Mouse (Mus musculus) thymus, postnatal 10 days (tissue): Measurements from ENCODE around the gene Prss41.

Source experiments
- DNase-seq, 2 experiments: peaks; one replicate each; pipeline ENCODE4 v3.0.0; 2021; ENCODE audit warnings: low spot score in 2 of 2

Prss41 gene

DNA sequence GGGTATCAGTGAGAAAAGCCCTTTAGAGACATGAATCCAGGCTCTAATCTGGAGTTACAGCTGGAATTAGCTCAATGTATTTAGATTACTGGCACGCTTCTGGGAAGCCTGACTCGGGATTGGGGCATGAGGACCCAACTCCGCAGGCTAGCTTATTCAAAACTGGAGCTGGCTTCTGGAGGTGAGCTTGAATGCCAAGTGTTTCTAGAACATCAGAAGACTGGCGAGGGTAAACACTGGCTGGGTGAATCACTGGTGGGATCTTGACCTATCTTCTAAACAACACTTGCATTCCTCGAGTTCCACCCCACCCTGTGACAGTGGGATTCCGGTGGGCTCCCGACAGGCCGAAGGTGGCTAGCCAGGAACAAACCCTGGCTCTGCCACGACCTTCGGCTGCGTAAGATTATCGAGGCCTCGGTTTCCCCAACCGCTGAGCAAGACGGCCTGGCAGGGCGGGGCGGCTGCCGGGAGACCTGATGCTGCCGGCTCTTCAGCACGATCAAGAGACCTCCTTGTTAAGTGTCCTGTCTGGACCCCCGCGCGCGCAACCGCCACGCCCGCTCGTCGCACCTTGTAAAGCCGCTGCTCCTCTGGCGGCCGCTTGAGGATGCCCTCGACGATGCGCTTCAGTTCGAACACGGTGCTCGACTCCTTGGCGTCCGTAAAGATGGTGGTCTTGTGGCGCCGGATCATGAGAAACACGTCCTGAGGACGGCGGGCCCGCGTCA is 15.5 kb downstream of the Prss41 start:
- peak; percentile 62 to 68 for DNase-seq

DNA sequence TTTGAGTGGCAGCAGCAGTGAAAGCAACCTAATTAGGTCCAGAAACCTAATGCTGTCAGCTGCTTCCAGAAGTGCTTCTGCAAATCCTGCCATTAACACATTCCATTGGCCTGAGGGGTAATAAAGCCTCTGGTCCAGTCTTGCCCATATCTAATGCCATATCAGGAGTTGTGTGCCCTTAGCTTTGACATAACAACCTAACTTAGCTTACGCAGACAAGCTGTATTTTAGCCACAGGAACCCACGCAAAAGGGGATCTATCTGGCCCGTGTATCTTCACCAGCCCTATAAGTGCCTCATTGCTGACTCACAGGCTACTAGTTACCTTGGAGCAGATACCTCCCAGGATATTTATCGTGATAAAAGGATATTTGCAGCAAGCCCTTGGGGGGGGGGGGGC is 18.4 kb downstream of the Prss41 start:
- no peak for DNase-seq

DNA sequence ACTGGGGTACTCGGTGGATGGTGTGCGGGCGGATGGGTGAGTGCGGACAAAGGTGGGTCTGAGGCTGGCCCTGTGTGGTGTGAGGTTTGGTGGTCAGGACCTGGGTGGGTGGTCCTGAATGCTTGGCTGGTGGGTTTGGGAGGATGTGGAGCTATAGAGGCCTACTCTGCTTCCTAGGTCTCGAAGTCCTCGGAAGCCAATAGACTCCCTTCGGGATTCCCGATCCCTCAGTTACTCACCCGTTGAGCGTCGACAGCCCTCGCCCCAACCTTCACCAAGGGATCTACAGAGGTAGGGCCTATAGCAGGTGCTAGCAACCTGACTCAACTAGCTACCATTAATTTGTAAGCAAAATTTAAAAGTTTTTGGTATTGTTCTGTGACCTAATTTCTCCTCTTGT is 20.4 kb downstream of the Prss41 start:
- DNase-seq, result no peak

- no peak for DNase-seq
Measured at GRCm38 (mm10) chr17:23823018-23823417, 21.0 kb downstream of the Prss41 start.

DNA sequence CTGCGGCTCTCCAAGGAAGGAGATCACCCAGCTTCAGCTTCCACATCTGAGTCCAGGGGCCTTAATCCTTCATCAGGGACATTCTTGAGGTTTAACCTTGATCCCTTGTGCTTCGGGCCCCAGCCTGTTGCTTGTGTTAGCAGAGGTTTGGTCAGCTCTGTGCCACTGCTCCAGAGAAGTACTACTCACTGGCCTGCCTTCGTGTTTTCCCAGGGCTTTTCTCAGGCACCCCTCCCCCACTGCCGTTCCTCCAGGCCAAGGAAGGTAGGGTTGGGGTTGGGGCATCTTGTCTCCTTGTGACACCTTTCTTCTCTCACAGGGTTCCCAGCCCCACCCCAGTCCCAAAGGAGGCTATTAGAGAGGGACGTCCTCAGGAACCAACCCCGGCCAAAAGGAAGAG is 21.9 kb downstream of the Prss41 start:
- no peak for DNase-seq

DNA sequence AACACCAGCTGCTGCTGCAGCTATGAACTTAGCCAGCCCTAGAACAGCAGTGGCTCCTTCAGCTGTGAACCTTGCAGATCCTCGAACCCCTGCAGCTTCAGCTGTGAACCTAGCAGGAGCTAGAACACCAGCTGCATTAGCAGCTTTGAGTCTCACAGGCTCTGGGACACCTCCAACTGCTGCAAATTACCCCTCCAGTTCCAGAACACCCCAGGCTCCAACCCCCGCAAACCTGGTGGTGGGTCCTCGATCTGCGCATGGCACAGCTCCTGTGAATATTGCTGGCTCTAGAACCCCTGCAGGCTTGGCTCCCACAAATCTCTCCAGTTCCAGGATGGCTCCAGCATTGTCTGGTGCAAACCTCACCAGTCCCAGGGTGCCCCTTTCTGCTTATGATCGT is 23.2 kb downstream of the Prss41 start:
- no peak for DNase-seq

DNA sequence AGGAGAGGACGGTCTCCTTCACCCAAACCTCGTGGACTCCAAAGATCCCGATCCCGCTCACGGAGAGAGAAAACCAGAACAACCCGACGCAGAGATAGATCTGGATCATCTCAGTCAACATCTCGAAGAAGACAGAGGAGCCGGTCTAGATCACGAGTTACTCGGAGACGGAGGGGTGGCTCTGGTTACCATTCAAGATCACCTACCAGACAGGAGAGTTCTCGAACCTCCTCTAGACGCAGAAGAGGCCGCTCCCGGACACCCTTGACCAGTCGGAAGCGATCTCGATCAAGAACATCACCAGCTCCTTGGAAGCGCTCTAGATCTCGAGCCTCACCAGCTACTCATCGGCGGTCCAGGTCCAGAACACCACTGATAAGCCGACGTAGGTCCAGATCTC is 24.7 kb downstream of the Prss41 start:
- no peak for DNase-seq

DNA sequence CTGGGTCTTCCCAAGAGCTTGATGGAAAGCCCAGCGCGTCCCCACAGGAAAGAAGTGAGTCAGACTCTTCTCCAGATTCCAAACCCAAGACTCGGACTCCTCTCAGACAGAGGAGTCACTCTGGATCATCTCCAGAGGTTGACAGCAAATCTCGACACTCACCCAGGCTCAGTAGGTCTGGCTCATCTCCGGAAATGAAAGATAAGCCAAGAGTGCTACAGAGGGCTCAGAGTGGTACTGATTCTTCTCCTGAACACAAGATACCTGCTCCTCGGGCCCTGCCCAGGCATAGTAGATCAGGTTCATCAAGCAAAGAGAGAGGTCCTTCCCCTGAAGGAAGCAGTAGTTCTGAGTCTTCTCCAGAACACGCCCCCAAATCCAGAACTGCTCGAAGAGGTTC is 25.4 kb downstream of the Prss41 start:
- DNase-seq, result no peak

DNA sequence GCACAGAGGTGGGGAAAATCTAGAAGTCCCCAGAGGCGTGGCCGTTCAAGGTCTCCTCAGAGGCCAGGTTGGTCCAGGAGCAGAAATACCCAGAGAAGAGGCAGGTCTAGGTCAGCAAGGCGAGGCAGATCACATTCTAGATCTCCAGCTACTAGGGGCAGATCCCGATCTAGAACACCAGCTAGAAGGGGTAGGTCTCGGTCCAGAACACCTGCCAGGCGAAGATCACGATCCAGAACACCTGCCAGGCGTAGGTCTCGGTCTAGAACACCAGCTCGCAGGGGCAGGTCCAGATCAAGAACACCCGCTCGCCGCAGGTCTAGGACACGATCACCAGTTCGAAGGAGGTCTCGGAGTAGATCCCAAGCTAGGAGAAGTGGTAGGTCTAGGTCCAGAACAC is 28.3 kb downstream of the Prss41 start:
- DNase-seq, result no peak

DNA sequence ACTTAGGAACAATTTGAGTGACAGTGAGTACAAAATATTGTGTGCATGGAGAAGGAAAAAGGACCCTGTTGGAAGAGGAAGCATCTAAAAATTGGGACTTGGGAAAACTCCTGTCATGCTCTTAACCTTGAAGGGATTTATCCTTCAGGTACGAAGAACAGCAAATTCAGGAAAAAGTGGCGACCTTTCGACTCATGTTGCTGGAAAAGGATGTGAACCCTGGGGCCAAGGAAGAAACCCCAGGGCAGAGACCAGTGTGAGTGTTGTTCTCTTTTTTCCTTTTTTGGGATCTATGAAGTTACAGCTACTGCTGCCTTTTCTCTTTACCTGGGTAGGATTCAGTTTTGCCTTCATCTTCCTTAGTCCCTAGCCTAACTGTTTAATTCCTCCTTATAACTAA is 36.1 kb downstream of the Prss41 start:
- DNase-seq, result no peak

DNA sequence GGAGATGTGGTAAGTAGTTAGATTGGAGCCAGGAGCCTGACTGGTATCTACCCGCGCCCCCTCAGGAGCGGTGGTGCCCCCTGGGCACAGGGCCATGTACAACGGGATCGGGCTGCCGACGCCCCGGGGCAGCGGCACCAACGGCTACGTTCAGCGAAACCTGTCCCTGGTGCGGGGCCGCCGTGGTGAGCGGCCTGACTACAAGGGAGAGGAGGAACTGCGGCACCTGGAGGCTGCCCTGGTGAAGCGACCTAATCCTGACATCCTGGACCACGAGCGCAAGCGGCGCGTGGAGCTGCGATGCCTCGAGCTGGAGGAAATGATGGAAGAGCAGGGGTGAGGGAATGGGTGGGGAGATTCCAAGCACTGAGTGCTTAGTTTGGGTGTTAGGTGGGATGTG is 37.1 kb downstream of the Prss41 start:
- DNase-seq, result no peak

GRCm38 (mm10) chr17:23804426-23805085 is 39.4 kb downstream of the Prss41 start:
- DNase-seq, result no peak

- DNase-seq, result peak; percentile 69 to 84
Measured at GRCm38 (mm10) chr17:23803366-23804041, 40.5 kb downstream of the Prss41 start.

DNA sequence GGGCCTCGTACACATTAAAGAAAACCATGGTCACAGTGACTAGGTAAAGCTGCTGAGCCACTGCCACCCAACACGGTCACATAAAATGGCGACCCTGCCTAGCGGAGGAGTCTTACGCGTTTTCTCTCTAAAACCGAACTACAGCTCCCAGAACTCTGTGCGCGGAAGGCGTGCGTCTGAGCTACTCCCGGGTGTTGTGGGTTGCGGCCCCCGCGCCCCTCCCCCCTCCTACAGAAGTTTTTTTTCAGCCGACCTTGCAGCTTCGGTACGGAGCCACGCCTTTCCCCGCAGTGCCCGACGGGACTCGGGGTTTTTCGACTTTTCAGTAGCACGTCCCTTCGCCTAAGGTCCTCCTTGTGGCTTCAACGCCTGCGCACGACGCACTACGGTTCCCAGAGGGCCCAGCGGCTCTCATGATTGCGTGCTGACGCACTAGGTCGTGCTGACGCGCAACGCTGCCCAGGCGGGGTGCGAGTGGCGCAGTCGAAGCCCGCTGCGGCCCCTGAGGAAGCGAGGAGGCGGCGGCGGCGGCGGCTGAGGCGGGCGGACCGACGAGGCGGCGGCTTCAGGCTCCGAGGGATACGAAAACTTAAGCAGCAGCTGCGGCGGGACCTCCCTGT is 41.1 kb downstream of the Prss41 start:
- DNase-seq, result peak; percentile 94 to 99

GRCm38 (mm10) chr17:23801627-23802026 is 42.3 kb downstream of the Prss41 start:
- DNase-seq, result no peak

- DNase-seq, result no peak
Measured at GRCm38 (mm10) chr17:23797316-23797715, 46.7 kb downstream of the Prss41 start.

- DNase-seq, result no peak
Measured at GRCm38 (mm10) chr17:23795323-23795722, 48.6 kb downstream of the Prss41 start.

GRCm38 (mm10) chr17:23791079-23791357 is 53.0 kb downstream of the Prss41 start:
- DNase-seq, result no peak

DNA sequence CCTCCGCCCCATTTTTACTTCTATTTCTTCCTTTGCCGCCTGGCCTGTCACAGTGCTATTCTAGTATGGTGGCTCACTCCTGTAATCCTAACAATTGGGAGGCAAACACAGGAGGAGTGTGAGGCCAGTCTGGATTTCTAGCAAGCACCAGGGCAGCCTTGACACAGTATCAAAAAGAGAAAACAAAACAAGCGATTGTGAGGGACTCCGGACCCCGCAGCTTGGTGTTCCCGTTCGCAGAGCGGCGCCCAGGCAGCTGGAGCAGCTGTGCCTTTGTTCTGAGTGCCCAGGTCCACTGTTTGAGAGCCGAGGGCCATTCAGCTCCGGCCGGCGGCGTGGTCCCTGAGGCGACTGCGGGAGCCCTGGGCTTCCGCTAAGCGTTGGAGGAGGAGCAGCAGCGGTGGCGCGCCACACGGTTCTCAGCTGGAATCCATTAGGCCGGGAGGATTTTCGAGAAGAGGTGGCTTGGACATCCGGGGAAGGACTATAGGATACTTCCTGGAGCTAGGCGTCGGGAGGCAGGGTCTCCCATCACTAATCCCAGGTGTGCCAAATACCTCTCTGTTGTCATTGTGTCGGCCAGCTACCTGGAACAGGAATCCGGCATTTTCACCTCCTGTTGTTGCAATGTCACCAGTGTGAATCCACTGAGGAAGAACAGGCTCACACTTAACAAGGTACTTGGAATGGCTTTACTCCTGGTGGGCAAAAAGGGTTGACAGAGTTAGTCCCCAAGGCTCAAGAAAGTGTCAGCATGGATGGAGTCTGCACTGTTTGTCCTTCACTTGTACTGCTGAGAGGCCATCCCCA is 53.5 kb downstream of the Prss41 start, which contains the start of gene Srrm2:
Srrm2 (plus strand) TSS at position 264 of the 810 bp plus-strand sequence.
- peak; percentile 18 to 40 for DNase-seq

GRCm38 (mm10) chr17:23789749-23790268 is 54.2 kb downstream of the Prss41 start:
- no peak for DNase-seq

- DNase-seq, result no peak
Measured at GRCm38 (mm10) chr17:23788973-23789372, 55.0 kb downstream of the Prss41 start.
